9 mouse cellular contexts compared by ENCODE assay signal in the genomic region with DNA sequence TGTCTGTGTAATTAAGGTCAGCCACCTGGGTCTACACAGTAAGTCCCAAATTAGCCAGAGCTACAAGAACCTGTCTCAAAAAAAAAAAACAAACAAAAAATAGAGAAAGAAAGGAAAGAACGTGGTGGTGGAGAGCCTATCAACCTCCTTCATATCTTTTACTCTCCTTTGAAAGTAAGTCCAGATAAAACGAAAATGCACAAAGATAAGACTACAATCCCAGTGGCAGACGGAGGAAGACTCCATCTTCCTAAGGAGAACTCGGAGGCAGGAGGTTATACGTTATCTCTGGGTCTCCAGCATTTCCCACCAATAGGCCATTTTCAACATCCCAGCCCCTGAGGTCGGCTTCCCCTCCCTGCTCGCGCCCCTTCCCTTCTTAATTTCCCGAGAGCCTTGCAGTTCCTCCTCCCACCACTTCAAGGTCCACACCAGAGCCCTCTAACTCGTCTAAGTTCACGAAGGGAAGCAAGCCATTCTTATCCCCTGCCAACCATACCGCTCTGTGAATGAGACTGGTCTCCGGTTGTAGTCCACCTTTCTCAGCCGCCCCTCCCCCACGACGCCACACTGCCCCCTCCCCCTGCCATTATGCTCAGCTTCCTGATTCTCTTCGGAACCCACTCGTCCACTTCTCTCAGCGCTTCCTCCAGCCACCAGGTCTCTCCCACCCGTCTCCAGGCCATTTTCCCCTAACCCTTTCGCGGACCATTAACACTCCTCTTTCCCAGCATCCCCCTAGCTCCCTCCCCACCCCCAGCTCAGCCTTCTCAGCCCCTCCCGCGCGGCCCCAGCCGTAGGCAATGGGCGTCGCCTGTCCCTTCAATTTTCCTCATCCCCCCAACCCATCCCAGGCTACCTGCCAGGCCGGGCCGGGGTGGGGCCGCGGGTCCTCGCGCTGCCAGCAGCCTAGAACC. TPM values are rescaled to one million over a fixed set of nuclear protein-coding genes. Genes with fewer than 3 reads are reported as not detected.
A peak's percentile ranks its signal among the peaks of the same experiment; 100 is the strongest.
DNase-seq lines count a peak whose midpoint lies in the region; ATAC-seq and TF ChIP-seq lines count a peak whose summit lies in the region.
"Had no signal": no experiment of that assay in that cellular context is flagged by ENCODE, and none has a peak within 500 bp of the region (broad histone marks: within the 10 kb centered on the region; RNA-seq: fewer than 3 reads in every experiment).

No protein-coding gene starts in this region.

- H3K79me3 ChIP-seq in C2C12 (ENCODE audit: low read depth) = peaks cover 19% of the 10 kb centered on the region

- under 1% methylated on average over 34 of the region's 34 CpGs for WGBS in embryonic facial prominence, embryonic 10.5 days
- 1% methylated on average over 34 of the region's 34 CpGs for WGBS in heart, postnatal 0 days
- under 1% methylated on average over 34 of the region's 34 CpGs for WGBS in limb, embryonic 11.5 days
- under 1% methylated on average over 34 of the region's 34 CpGs for WGBS in midbrain, embryonic 11.5 days
- WGBS in stomach, embryonic 15.5 days = under 1% methylated on average over 34 of the region's 34 CpGs

- H3K9me3 ChIP-seq in embryonic facial prominence, embryonic 10.5 days = no peaks in the 10 kb centered on the region
- H3K9me3 ChIP-seq in heart, postnatal 0 days (replicated peaks; ENCODE audit: control insufficient read depth, low read length) = no peaks in the 10 kb centered on the region
- H3K9me3 ChIP-seq in limb, embryonic 11.5 days (ENCODE audit: control insufficient read depth, low read length) = no peaks in the 10 kb centered on the region
- no peaks in the 10 kb centered on the region for H3K9me3 ChIP-seq in midbrain, embryonic 11.5 days (ENCODE audit: control insufficient read depth, low read length)
- H3K9me3 ChIP-seq in stomach, embryonic 15.5 days = no peaks in the 10 kb centered on the region

- peaks cover 43% of the 10 kb centered on the region for H3K4me1 ChIP-seq in embryonic facial prominence, embryonic 10.5 days
- peaks cover 14% of the 10 kb centered on the region for H3K4me1 ChIP-seq in heart, postnatal 0 days (ENCODE audit: control insufficient read depth, insufficient read depth)
- H3K4me1 ChIP-seq in limb, embryonic 11.5 days (ENCODE audit: control insufficient read depth, insufficient read depth, low read length) = peaks cover 17% of the 10 kb centered on the region
- H3K4me1 ChIP-seq in midbrain, embryonic 11.5 days (ENCODE audit: control insufficient read depth, insufficient read depth, low read length) = peaks cover 20% of the 10 kb centered on the region
- H3K4me1 ChIP-seq in stomach, embryonic 15.5 days = peaks cover 26% of the 10 kb centered on the region

- peak overlapping the region; percentile 91 for H3K4me3 ChIP-seq in C2C12 (ENCODE audit: insufficient read depth, poor library complexity, severe bottlenecking)
- peak overlapping the region; percentile 74 for H3K4me3 ChIP-seq in embryonic facial prominence, embryonic 10.5 days
- peak overlapping the region; percentile 92 for H3K4me3 ChIP-seq in heart, postnatal 0 days (ENCODE audit: low read depth, low read length)
- H3K4me3 ChIP-seq in limb, embryonic 11.5 days (ENCODE audit: low read depth, low read length) = peak overlapping the region; percentile 88
- peak overlapping the region; percentile 83 for H3K4me3 ChIP-seq in midbrain, embryonic 11.5 days (ENCODE audit: low read depth, low read length)
- H3K4me3 ChIP-seq in stomach, embryonic 15.5 days (replicated peaks) = peak overlapping the region; percentile 97

- peak overlapping the region; percentile 95 for H3K4me2 ChIP-seq in heart, postnatal 0 days (ENCODE audit: low read depth, low read length)
- H3K4me2 ChIP-seq in limb, embryonic 11.5 days (ENCODE audit: low read depth, severe bottlenecking) = peak overlapping the region; percentile 83
- peak overlapping the region; percentile 50 for H3K4me2 ChIP-seq in midbrain, embryonic 11.5 days
- peak overlapping the region; percentile 61 for H3K4me2 ChIP-seq in stomach, embryonic 15.5 days

- no peak for TF ChIP-seq EP300 in heart, postnatal 0 days (IDR thresholded peaks at IDR 0.05; ENCODE audit: low read depth)

- peak overlapping the region; percentile 68 for H3ac ChIP-seq in C2C12 (ENCODE audit: control insufficient read depth, insufficient read length, low read depth)

- peak; percentile 6 for ATAC-seq in heart, postnatal 0 days (ENCODE audit: insufficient read depth, low read depth)
- peak; percentile 2 for ATAC-seq in limb, embryonic 11.5 days (ENCODE audit: insufficient number of reproducible peaks, low FRiP score, low TSS enrichment, low read depth)
- peak; percentile 31 for ATAC-seq in midbrain, embryonic 11.5 days (ENCODE audit: low FRiP score)
- ATAC-seq in stomach, embryonic 15.5 days (ENCODE audit: insufficient read depth, low FRiP score, low read depth) = no peak; the same call in 1 of the 2 replicates

- peak overlapping the region; percentile 69 for H3K9ac ChIP-seq in heart, postnatal 0 days (replicated peaks; ENCODE audit: low read depth, low read length)
- peak overlapping the region; percentile 70 for H3K9ac ChIP-seq in limb, embryonic 11.5 days (ENCODE audit: low read length)
- peak overlapping the region; percentile 74 for H3K9ac ChIP-seq in midbrain, embryonic 11.5 days (ENCODE audit: low read length)
- H3K9ac ChIP-seq in stomach, embryonic 15.5 days = peak overlapping the region; percentile 61

- H3K79me2 ChIP-seq in C2C12 (ENCODE audit: control insufficient read depth, insufficient read depth) = peaks cover 47% of the 10 kb centered on the region

- H3K27me3 ChIP-seq in C2C12 (ENCODE audit: control insufficient read depth, insufficient read depth, insufficient read length) = no peaks in the 10 kb centered on the region
- H3K27me3 ChIP-seq in embryonic facial prominence, embryonic 10.5 days (replicated peaks; ENCODE audit: low read depth, poor library complexity, severe bottlenecking) = no peaks in the 10 kb centered on the region
- H3K27me3 ChIP-seq in heart, postnatal 0 days (ENCODE audit: control insufficient read depth, insufficient read depth, low read length) = no peaks in the 10 kb centered on the region
- no peaks in the 10 kb centered on the region for H3K27me3 ChIP-seq in limb, embryonic 11.5 days (ENCODE audit: control insufficient read depth, insufficient read depth, low read length)
- no peaks in the 10 kb centered on the region for H3K27me3 ChIP-seq in midbrain, embryonic 11.5 days (ENCODE audit: control insufficient read depth, insufficient read depth, low read length)
- no peaks in the 10 kb centered on the region for H3K27me3 ChIP-seq in stomach, embryonic 15.5 days (replicated peaks)
- H3K27me3 ChIP-seq: Patski had no signal

- peak; percentile 53 for DNase-seq in adrenal gland, postnatal 25 days
- DNase-seq in adrenal gland, adult 2 months = no peak
- peak; percentile 79 for DNase-seq in embryonic facial prominence, embryonic 10.5 days (ENCODE audit: low spot score)
- DNase-seq in heart, postnatal 0 days (ENCODE audit: low spot score) = peak; percentile 63
- DNase-seq in limb, embryonic 11.5 days (ENCODE audit: low spot score) = peak; percentile 71
- peak; percentile 95 for DNase-seq in midbrain, embryonic 11.5 days (ENCODE audit: low spot score, missing footprints)

- peaks cover 46% of the 10 kb centered on the region for H3K36me3 ChIP-seq in C2C12 (ENCODE audit: control insufficient read depth, insufficient read depth)
- peaks cover 67% of the 10 kb centered on the region for H3K36me3 ChIP-seq in embryonic facial prominence, embryonic 10.5 days (replicated peaks)
- H3K36me3 ChIP-seq in heart, postnatal 0 days (replicated peaks; ENCODE audit: control insufficient read depth, insufficient read depth, low read length) = peaks cover 49% of the 10 kb centered on the region
- peaks cover 41% of the 10 kb centered on the region for H3K36me3 ChIP-seq in limb, embryonic 11.5 days (ENCODE audit: control insufficient read depth, insufficient read depth, low read length)
- H3K36me3 ChIP-seq in midbrain, embryonic 11.5 days (ENCODE audit: control insufficient read depth, insufficient read depth, low read length) = peaks cover 17% of the 10 kb centered on the region
- H3K36me3 ChIP-seq in stomach, embryonic 15.5 days = peaks cover 48% of the 10 kb centered on the region

- TF ChIP-seq CTCF in C2C12 (IDR thresholded peaks at IDR 0.05; ENCODE audit: control insufficient read depth, insufficient read depth, insufficient read length) = no peak
- TF ChIP-seq CTCF in heart, postnatal 0 days (IDR thresholded peaks at IDR 0.05; ENCODE audit: low read depth) = peak; percentile 18; the same call in 1 of the 2 replicates

- peak overlapping the region; percentile 86 for H3K27ac ChIP-seq in embryonic facial prominence, embryonic 10.5 days (replicated peaks)
- peak overlapping the region; percentile 87 for H3K27ac ChIP-seq in heart, postnatal 0 days (ENCODE audit: low read depth)
- H3K27ac ChIP-seq in limb, embryonic 11.5 days (replicated peaks; ENCODE audit: low read depth, low read length) = peak overlapping the region; percentile 88
- H3K27ac ChIP-seq in midbrain, embryonic 11.5 days (ENCODE audit: low read depth, low read length) = peak overlapping the region; percentile 74
- peak overlapping the region; percentile 95 for H3K27ac ChIP-seq in stomach, embryonic 15.5 days

RNA-seq across cellular contexts. Expression of gene Klhdc3, which starts 0.6 kb away (rescaled TPM):
- total RNA-seq in adrenal gland, postnatal 25 days (2021) = 73.3 and 86.4 TPM in 2 replicates
- 10 to 100 TPM; 57.5 to 64.0 TPM for total RNA-seq in adrenal gland, adult 2 months (2021)
- polyA plus RNA-seq in adrenal gland, adult 2 months (2012; rRNA removed) = 78.2 and 100 TPM in 2 replicates
- 58.6 TPM for polyA plus RNA-seq in C2C12 (2012; fragmentation: generic; extraction: Trizol)
- 148 and 151 TPM in 2 replicates for polyA plus RNA-seq in embryonic facial prominence, embryonic 10.5 days (2016; fragmentation: Nextera tagmentation; extraction: Ambion mirVana)
- total RNA-seq in heart, postnatal 0 days (2014; rRNA removed; ENCODE audit: low replicate concordance) = 117 and 133 TPM in 2 replicates
- 175 and 178 TPM in 2 replicates for polyA plus RNA-seq in heart, postnatal 0 days (2015; fragmentation: Nextera tagmentation; extraction: Ambion mirVana)
- polyA plus RNA-seq in limb, embryonic 11.5 days (2014; fragmentation: Nextera tagmentation; extraction: Ambion mirVana) = 117 and 121 TPM in 2 replicates
- polyA plus RNA-seq in midbrain, embryonic 11.5 days (2014; fragmentation: Nextera tagmentation; extraction: Ambion mirVana) = 103 and 109 TPM in 2 replicates
- 102 and 103 TPM in 2 replicates for polyA plus RNA-seq in stomach, embryonic 15.5 days (2015; fragmentation: Nextera tagmentation; extraction: Ambion mirVana)

RNA-seq across cellular contexts. Expression of gene Mea1, which starts 1.5 kb away (rescaled TPM):
- 89.2 and 90.4 TPM in 2 replicates for total RNA-seq in adrenal gland, postnatal 25 days (2021)
- 100 to 1,000 TPM; 106 to 114 TPM for total RNA-seq in adrenal gland, adult 2 months (2021)
- 44.9 and 50.8 TPM in 2 replicates for polyA plus RNA-seq in adrenal gland, adult 2 months (2012; rRNA removed)
- 141 TPM for polyA plus RNA-seq in C2C12 (2012; fragmentation: generic; extraction: Trizol)
- polyA plus RNA-seq in embryonic facial prominence, embryonic 10.5 days (2016; fragmentation: Nextera tagmentation; extraction: Ambion mirVana) = 148 and 156 TPM in 2 replicates
- 40.2 and 44.0 TPM in 2 replicates for total RNA-seq in heart, postnatal 0 days (2014; rRNA removed; ENCODE audit: low replicate concordance)
- 101 and 114 TPM in 2 replicates for polyA plus RNA-seq in heart, postnatal 0 days (2015; fragmentation: Nextera tagmentation; extraction: Ambion mirVana)
- 153 and 160 TPM in 2 replicates for polyA plus RNA-seq in limb, embryonic 11.5 days (2014; fragmentation: Nextera tagmentation; extraction: Ambion mirVana)
- polyA plus RNA-seq in midbrain, embryonic 11.5 days (2014; fragmentation: Nextera tagmentation; extraction: Ambion mirVana) = 185 and 192 TPM in 2 replicates
- polyA plus RNA-seq in stomach, embryonic 15.5 days (2015; fragmentation: Nextera tagmentation; extraction: Ambion mirVana) = 145 and 153 TPM in 2 replicates

RNA-seq across cellular contexts. Expression of gene Rrp36, which starts 5.9 kb away (rescaled TPM):
- 26.8 and 33.4 TPM in 2 replicates for total RNA-seq in adrenal gland, postnatal 25 days (2021)
- 10 to 100 TPM; 24.2 to 28.5 TPM for total RNA-seq in adrenal gland, adult 2 months (2021)
- polyA plus RNA-seq in adrenal gland, adult 2 months (2012; rRNA removed) = 21.7 and 23.8 TPM in 2 replicates
- polyA plus RNA-seq in C2C12 (2012; fragmentation: generic; extraction: Trizol) = 45.8 TPM
- 61.4 and 68.9 TPM in 2 replicates for polyA plus RNA-seq in embryonic facial prominence, embryonic 10.5 days (2016; fragmentation: Nextera tagmentation; extraction: Ambion mirVana)
- 15.5 and 18.8 TPM in 2 replicates for total RNA-seq in heart, postnatal 0 days (2014; rRNA removed; ENCODE audit: low replicate concordance)
- polyA plus RNA-seq in heart, postnatal 0 days (2015; fragmentation: Nextera tagmentation; extraction: Ambion mirVana) = 26.6 and 29.7 TPM in 2 replicates
- 59.8 and 61.3 TPM in 2 replicates for polyA plus RNA-seq in limb, embryonic 11.5 days (2014; fragmentation: Nextera tagmentation; extraction: Ambion mirVana)
- 53.4 and 60.0 TPM in 2 replicates for polyA plus RNA-seq in midbrain, embryonic 11.5 days (2014; fragmentation: Nextera tagmentation; extraction: Ambion mirVana)
- polyA plus RNA-seq in stomach, embryonic 15.5 days (2015; fragmentation: Nextera tagmentation; extraction: Ambion mirVana) = 53.2 and 57.2 TPM in 2 replicates

RNA-seq across cellular contexts. Expression of gene Ppp2r5d, which starts 24.8 kb away (rescaled TPM):
- 44.9 and 47.2 TPM in 2 replicates for total RNA-seq in adrenal gland, postnatal 25 days (2021)
- 10 to 100 TPM; 42.6 to 50.3 TPM for total RNA-seq in adrenal gland, adult 2 months (2021)
- 44.2 and 46.1 TPM in 2 replicates for polyA plus RNA-seq in adrenal gland, adult 2 months (2012; rRNA removed)
- polyA plus RNA-seq in C2C12 (2012; fragmentation: generic; extraction: Trizol) = 99.5 TPM
- polyA plus RNA-seq in embryonic facial prominence, embryonic 10.5 days (2016; fragmentation: Nextera tagmentation; extraction: Ambion mirVana) = 142 and 149 TPM in 2 replicates
- total RNA-seq in heart, postnatal 0 days (2014; rRNA removed; ENCODE audit: low replicate concordance) = 46.3 and 46.6 TPM in 2 replicates
- polyA plus RNA-seq in heart, postnatal 0 days (2015; fragmentation: Nextera tagmentation; extraction: Ambion mirVana) = 25.2 and 27.1 TPM in 2 replicates
- 122 and 135 TPM in 2 replicates for polyA plus RNA-seq in limb, embryonic 11.5 days (2014; fragmentation: Nextera tagmentation; extraction: Ambion mirVana)
- polyA plus RNA-seq in midbrain, embryonic 11.5 days (2014; fragmentation: Nextera tagmentation; extraction: Ambion mirVana) = 106 and 110 TPM in 2 replicates
- 72.8 and 86.7 TPM in 2 replicates for polyA plus RNA-seq in stomach, embryonic 15.5 days (2015; fragmentation: Nextera tagmentation; extraction: Ambion mirVana)

RNA-seq across cellular contexts. Expression of gene Cul7, which starts 30.0 kb away (rescaled TPM):
- total RNA-seq in adrenal gland, postnatal 25 days (2021) = 41.3 and 51.4 TPM in 2 replicates
- total RNA-seq in adrenal gland, adult 2 months (2021) = 10 to 100 TPM; 28.6 to 36.3 TPM
- polyA plus RNA-seq in adrenal gland, adult 2 months (2012; rRNA removed) = 52.6 and 53.3 TPM in 2 replicates
- polyA plus RNA-seq in C2C12 (2012; fragmentation: generic; extraction: Trizol) = 49.4 TPM
- 44.3 and 46.9 TPM in 2 replicates for polyA plus RNA-seq in embryonic facial prominence, embryonic 10.5 days (2016; fragmentation: Nextera tagmentation; extraction: Ambion mirVana)
- 92.7 and 95.5 TPM in 2 replicates for total RNA-seq in heart, postnatal 0 days (2014; rRNA removed; ENCODE audit: low replicate concordance)
- polyA plus RNA-seq in heart, postnatal 0 days (2015; fragmentation: Nextera tagmentation; extraction: Ambion mirVana) = 18.6 and 20.6 TPM in 2 replicates
- 34.6 and 36.3 TPM in 2 replicates for polyA plus RNA-seq in limb, embryonic 11.5 days (2014; fragmentation: Nextera tagmentation; extraction: Ambion mirVana)
- 26.2 and 26.8 TPM in 2 replicates for polyA plus RNA-seq in midbrain, embryonic 11.5 days (2014; fragmentation: Nextera tagmentation; extraction: Ambion mirVana)
- 42.9 and 49.5 TPM in 2 replicates for polyA plus RNA-seq in stomach, embryonic 15.5 days (2015; fragmentation: Nextera tagmentation; extraction: Ambion mirVana)
